Mouse (Mus musculus) gastrocnemius, postnatal 14 days (tissue): ENCODE results near the gene Haghl. TPM values are rescaled to one million over a fixed set of nuclear protein-coding genes. Genes with fewer than 3 reads are reported as not detected.
"Not testable (repeated sequence)": the region's sequence is repeated elsewhere in the genome, so short reads cannot be mapped to it uniquely, and the experiment has no call there.

Experiments
- DNase-seq: peaks from one replicate; pipeline ENCODE4 v3.0.0; 2021; ENCODE audit warnings: mixed read lengths
- intact Hi-C: fragments of 180-260 bp; cut with DNase I; formaldehyde crosslinking; loops from one replicate; pipeline ENCODE4 v1.15.1; 2025; ENCODE audit warnings: low total_unique reads
- microRNA-seq, 2 experiments: library from miRNA; unstranded; fragments of <30 nt; microRNA quantifications; one replicate each; pipeline ENCODE4 v1.2.0; 2021
- total RNA-seq, 2 experiments: library from RNA; stranded (reverse); gene quantifications; 2 replicates each; pipeline ENCODE4 v1.2.3; 2021

The Haghl gene
- total RNA-seq, 2 experiments from 2014 or later: 13.9 to 16.1 TPM

DNA sequence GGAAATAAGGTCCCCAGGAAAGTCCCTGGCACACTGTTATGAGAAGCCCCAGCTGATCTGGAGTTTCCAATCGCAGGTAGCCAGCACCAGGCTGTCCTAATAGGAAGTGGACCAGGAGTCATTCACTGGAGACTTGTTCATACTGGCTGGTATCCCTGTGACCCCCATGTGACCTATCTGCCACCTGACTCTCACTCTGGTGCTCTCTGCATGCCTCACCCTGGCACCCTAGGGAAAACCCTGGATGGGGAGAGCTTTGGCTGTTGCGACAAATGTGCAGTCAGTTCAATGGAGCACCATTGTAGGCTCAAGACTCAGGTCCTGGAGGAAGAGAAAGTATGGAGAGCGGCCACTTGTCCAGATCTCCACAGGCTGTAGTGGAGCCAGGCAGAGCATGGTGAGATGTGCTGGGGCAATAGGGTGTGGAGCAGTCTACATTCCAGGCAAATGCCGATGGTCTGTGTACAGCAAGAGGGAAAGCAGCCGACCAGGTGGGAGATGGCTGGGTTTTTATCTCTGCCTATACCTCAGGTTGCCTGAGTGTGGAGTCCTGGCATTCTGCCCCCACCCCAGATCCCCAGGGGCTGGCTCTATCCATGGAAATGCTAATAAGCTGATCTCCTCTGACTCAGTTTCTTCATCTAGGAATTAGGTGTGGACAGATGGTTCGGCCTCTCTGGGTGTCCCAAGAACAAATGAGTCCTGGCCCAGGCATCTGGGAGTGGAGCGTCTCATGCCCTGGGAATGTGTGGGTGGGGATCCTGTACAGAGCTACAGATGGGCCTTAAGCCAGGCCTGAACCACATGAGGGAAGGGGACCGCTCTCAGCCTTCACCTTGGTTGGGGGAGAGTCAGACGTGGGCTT lies 28.9 kb downstream of the Haghl start:
- no peak for DNase-seq
- intact Hi-C loops: no loop called here

DNA sequence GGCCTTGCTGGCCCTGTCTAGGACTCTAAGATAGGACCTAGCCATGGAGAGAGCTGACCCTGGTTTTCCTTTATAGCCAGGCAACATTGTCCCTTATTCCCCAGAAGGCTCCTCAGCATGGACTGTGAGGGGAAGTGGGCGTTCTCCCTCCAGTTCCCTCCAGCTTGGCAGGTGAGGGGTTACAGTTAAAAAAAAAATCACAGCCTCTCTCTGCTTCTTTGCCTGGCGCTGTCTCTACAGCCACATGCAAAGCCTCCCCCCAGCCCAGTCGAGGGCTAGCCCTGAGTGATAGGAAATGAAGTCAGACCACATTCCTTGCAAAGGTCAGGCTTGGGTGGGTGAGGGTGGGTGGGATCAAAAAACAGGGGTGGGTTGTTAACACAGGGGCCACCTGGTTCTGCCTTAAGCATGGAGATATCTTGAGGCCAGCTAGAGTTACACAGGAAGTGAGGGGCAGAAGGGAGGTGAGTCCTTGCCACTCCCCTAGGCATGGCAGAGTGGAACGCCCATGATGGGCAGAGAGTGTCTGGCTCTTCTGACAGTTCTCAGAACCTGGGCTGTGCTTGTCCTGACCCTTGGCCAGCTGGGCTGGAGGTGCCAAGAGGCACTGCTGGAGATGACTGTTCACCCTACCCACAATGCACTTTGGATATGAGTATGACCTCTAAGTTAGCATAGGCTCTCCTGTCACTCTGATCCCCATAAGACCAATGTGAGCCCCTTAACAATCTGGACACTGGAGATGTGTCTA lies 29.7 kb downstream of the Haghl start:
- intact Hi-C loops: no loop called here

DNA sequence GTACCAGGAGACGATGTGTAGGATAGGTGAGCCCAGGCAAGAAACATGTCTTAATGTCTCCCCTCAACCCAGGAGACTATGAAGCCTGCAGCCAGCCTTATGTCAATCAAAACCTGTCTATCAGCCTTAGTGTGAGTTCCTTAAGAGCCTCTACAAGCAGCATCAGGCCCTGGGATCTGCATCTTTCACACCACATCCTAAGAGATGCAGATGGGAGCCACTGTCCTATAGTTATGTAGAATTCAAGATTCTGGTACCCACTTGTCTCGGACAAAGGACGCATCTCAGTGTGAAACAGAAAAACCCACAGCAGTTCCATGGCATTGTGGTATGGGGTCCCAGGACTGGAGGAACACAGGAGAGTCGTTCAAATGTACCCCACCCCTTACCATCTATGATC lies 30.4 kb downstream of the Haghl start:
- intact Hi-C loops: no loop called here
- no peak for DNase-seq

More for the DNA sequence above, 29.7 kb downstream of the Haghl start:
- no peak for DNase-seq

- DNase-seq: no peak
- intact Hi-C loops: no loop called here
These were observed 31.2 kb downstream of the Haghl start, which contains the start of gene Msln for GRCm38 (mm10) chr17:25754241-25754640. Gene Msln, minus strand, starts transcription at chr17:25754378.

DNA sequence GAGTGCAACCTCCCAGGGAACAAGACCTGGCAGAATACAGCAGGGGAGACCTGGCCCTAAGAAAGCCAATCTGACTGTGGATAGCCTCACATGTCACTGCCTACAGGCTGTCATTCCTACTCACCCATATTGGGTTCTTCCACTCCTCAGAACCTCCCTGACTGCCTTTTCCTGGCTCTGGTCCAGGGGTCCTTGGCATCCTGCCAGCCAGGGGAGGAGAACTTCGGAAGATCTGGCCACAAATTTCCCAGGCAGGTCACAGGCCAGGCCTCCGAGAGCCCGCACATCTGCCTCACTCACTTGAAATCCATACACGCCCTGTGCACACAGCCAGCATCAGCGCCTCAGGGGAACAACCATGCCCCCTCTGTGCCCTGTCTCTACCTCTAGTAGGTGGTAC lies 34.0 kb downstream of the Haghl start:
- peak; percentile 56 for DNase-seq
- intact Hi-C loops: no loop called here

DNA sequence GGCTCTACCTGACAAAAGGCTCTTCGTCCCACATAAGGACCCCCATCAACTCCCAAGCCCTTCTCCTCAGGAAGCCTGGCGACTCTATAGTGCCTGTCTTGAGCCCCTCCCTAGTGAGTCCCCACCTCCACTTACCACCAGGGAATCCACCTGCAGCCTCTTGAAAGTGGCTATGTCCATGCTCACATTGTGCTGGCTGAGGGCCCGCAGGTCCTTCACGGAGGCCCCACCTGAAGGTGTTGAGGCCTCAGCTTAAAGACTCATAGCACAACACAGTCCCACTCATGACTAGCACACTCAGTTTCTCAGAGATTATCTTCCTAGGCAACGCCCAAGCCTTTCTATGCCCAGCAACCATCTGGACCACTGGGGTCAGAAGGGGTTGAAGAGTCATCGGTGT lies 36.2 kb downstream of the Haghl start:
- DNase-seq: no peak
- intact Hi-C loops: no loop called here

- intact Hi-C loops: no loop called here
These were observed 37.2 kb downstream of the Haghl start for GRCm38 (mm10) chr17:25748238-25748637.

DNA sequence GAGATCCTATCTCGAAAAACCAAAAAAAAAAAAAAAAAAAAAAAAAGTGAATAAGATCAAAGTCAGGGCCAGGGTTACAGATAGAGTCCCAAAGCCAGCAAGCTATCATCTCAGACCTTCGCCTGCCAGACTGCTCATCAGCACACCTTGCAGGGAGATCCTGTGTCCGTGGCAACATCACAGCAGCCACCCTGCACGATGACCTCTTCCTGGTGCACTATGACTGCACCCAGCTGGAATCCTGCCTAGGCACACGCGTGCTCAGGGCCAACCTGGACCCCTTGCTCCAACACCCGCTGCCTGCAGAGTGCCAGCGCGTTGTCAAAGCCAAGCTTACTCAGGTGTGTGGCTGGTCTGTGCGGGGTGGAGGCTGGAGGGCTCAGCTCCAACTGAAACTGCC lies 41.2 kb downstream of the Haghl start:
- intact Hi-C loops: no loop called here
- DNase-seq: no peak

More at GRCm38 (mm10) chr17:25748238-25748637, 37.2 kb downstream of the Haghl start:
- no peak for DNase-seq

- intact Hi-C loops: no loop called here
- DNase-seq: no peak
These were observed 41.6 kb downstream of the Haghl start for GRCm38 (mm10) chr17:25743831-25744230.

DNA sequence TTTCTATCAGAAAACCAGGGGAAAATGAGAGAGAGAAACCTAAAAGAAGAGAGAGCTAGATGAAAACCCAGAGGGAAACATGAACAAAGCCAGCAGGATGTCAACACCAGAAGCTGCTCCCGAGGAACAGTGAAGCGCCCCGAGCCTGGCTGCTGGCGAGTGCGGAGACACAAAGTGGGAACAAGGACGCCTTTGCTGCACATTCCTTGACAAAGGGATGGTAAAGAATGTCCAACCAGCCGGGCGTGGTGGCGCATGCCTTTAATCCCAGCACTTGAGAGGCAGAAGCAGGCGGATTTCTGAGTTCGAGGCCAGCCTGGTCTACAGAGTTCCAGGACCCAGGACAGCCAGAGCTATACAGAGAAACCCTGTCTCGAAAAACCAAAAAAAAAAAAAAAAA lies 44.0 kb downstream of the Haghl start:
- intact Hi-C loops: not testable (repeated sequence)

DNA sequence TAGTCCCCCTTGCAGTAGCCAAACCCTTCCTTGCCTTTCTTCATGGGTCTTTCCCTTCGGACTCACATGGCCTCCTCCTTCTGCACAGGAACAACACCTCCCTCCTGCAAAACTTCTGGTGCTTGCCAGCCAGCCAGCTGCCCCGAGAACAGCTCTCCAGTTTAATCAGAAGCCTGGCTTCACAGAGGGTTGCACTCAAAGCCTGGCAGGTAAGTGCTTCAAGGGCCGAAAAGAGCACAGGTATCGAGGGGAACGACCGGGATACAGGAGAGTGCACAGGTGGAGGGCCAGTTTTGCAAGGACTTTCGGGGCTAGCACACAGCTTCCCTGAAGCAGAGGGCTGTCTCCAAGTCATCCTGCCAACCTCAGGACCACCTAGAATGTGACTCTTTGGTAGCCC lies 46.6 kb downstream of the Haghl start:
- intact Hi-C loops: no loop called here
- no peak for DNase-seq

More for the DNA sequence above, 44.0 kb downstream of the Haghl start:
- not testable (repeated sequence) for DNase-seq

DNA sequence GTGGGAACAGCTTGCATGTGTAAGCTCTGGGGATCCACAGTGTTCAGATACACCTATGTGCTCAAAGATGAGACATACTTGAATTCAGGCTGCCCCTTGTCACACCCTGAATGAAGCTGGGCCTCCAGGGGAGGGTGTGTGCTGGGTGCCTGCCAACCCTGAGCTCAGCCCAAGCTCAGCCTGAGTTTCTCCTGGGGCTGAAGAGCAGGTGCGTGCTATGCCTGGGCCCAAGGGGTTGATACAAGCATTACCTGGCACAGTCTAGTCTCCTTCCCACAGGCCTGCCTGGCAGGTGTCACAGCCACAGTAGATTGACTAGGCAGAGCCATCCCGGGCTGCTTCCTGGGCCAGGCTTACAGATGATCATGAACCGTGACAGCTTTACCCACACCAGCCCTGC lies 49.7 kb downstream of the Haghl start, which contains the start of gene Mslnl:
TSS of gene Mslnl (plus strand) at position 298 of the 400 bp plus-strand sequence.
- no peak for DNase-seq

DNA sequence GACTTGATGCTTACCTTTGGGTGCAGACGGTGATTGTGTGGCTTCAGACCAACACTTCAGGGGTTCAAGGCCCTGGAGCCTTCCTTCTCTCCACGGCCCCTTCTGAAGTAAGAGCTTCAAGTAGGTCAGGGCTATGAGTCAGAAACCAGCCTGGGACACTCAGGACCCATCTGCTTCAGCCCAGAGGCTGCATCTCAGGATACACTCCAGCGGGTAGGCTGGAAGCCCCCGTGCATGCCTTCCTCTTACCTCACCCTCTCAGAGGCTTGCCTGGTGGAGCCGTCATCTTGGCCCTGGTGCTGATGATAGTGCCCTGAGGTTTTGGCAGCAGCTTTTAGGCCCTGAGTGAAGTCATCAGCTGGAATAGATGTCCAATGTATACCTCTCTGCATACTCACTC lies 50.2 kb downstream of the Haghl start:
- intact Hi-C loops: no loop called here
- DNase-seq: no peak

More for the DNA sequence above, 49.7 kb downstream of the Haghl start, which contains the start of gene Mslnl:
- intact Hi-C loops: no loop called here

DNA sequence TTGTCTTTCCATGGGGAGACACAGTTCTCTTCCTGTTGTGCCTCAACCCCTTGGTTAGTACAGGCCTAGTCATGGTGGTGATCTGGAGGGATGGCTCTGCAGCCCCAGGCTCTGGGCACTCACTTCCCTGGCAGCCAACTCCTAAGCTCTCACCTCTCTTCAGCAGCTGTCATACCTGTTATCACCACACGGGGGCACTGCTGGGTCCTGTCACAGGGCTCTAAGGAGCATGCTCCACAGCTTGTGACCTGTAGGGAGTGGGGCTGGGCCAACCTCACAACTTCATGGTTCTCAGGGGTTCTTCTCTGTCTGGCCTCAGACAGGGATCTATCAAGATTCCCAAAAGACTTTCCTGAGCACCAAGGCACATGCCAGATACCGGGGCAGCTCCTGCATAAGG lies 53.4 kb downstream of the Haghl start:
- peak; percentile 78 for DNase-seq

More for the DNA sequence above, 53.4 kb downstream of the Haghl start:
- intact Hi-C loops: loop anchor here (5.0 kb wide), 1 partner anchor 65 kb away; the partner anchor contains the start of genes AC134908.4 and Metrn

Small RNA genes within 50 kb of the gene (microRNA-seq; reads per million reads assigned to microRNA genes)
- 0 reads per million in 2 experiments for gene Gm25083
- gene Mir3082: 0 to 0.50 reads per million in 2 experiments
- gene Mir6966: 0 to 1.3 reads per million in 2 experiments

Other genes with a start within 250 kb of the Haghl start
- 1 to 10 TPM; 7.2 to 8.8 TPM for gene Sox8, start 215.0 kb downstream of the Haghl start, total RNA-seq
- gene Lmf1, start 206.6 kb downstream of the Haghl start, total RNA-seq: 10 to 100 TPM; 13.1 to 13.8 TPM
- gene Gng13, start 68.5 kb downstream of the Haghl start, total RNA-seq: not detected
- gene Chtf18, start 58.3 kb downstream of the Haghl start, total RNA-seq: 1 to 10 TPM; 1.3 to 2.5 TPM
- 1 to 10 TPM; 3.4 to 3.8 TPM for gene Rpusd1, start 58.0 kb downstream of the Haghl start, total RNA-seq
- gene Mslnl, start 49.6 kb downstream of the Haghl start, total RNA-seq: not detected
- gene Msln, start 31.3 kb downstream of the Haghl start, total RNA-seq: under 1 TPM in 1 of 2 experiments, not detected in 1; 0.74 TPM
- gene Narfl, start 11.9 kb downstream of the Haghl start, total RNA-seq: 10 to 100 TPM; 27.7 to 28.8 TPM
- not detected for gene Ccdc78, start 907 bp upstream of the Haghl start, total RNA-seq
- 10 to 100 TPM; 36.1 to 37.9 TPM for gene Fam173a, start 7.2 kb upstream of the Haghl start, total RNA-seq
- gene AC134908.4, start 10.0 kb upstream of the Haghl start, total RNA-seq: not detected
- gene Metrn, start 11.5 kb upstream of the Haghl start, total RNA-seq: 10 to 100 TPM; 46.6 to 60.9 TPM
- 1 to 10 TPM in 1 of 2 experiments, under 1 TPM in 1; 0.95 to 2.2 TPM for gene Fbxl16, start 23.4 kb upstream of the Haghl start, total RNA-seq
- gene Wdr24, start 38.0 kb upstream of the Haghl start, total RNA-seq: 1 to 10 TPM; 9.1 to 9.2 TPM
- gene Jmjd8, start 43.2 kb upstream of the Haghl start, total RNA-seq: 10 to 100 TPM; 20.3 to 23.6 TPM
- 10 to 100 TPM; 80.2 to 81.3 TPM for gene Stub1, start 47.7 kb upstream of the Haghl start, total RNA-seq
- gene Rhbdl1, start 51.6 kb upstream of the Haghl start, total RNA-seq: 10 to 100 TPM; 11.7 to 12.0 TPM
- 10 to 100 TPM in 1 of 2 experiments, 1 to 10 TPM in 1; 7.5 to 11.0 TPM for gene Gm20683, start 56.1 kb upstream of the Haghl start, total RNA-seq
- 10 to 100 TPM; 38.0 to 47.1 TPM for gene Rhot2, start 59.2 kb upstream of the Haghl start, total RNA-seq
- 1 to 10 TPM; 1.6 to 2.0 TPM for gene Wdr90, start 75.8 kb upstream of the Haghl start, total RNA-seq
- gene Mcrip2, start 83.1 kb upstream of the Haghl start, total RNA-seq: 10 to 100 TPM; 52.3 to 73.3 TPM
- gene Mettl26, start 89.4 kb upstream of the Haghl start, total RNA-seq: 10 to 100 TPM; 26.1 to 27.7 TPM
- gene Wfikkn1, start 95.2 kb upstream of the Haghl start, total RNA-seq: under 1 TPM; 0.49 to 0.55 TPM
- gene Rab40c, start 134.1 kb upstream of the Haghl start, total RNA-seq: 10 to 100 TPM; 10.1 to 10.3 TPM
- gene Pigq, start 159.3 kb upstream of the Haghl start, total RNA-seq: 10 to 100 TPM; 29.8 to 30.2 TPM
- not detected for gene Nhlrc4, start 159.3 kb upstream of the Haghl start, total RNA-seq
- gene A930017K11Rik, start 166.9 kb upstream of the Haghl start, total RNA-seq: not detected
- gene Capn15, start 200.1 kb upstream of the Haghl start, total RNA-seq: 1 to 10 TPM; 4.3 to 5.9 TPM